Mouse (Mus musculus) E14TG2a.4 (cell line): ENCODE data around the gene Vps39.

Source experiments
- CTCF ChIP-seq: conservative IDR thresholded peaks from 2 replicates; pipeline ENCODE4 v1.5.1; 2014; ENCODE audit warnings: low read length
- NANOG ChIP-seq: IDR thresholded peaks from 2 replicates; pipeline ENCODE4 v1.6.1; 2014; ENCODE audit warnings: borderline replicate concordance, low read length, mixed read lengths
- POU5F1 ChIP-seq: IDR thresholded peaks from 2 replicates; pipeline ENCODE4 v1.6.1; 2014; ENCODE audit warnings: low read length, borderline replicate concordance

DNA sequence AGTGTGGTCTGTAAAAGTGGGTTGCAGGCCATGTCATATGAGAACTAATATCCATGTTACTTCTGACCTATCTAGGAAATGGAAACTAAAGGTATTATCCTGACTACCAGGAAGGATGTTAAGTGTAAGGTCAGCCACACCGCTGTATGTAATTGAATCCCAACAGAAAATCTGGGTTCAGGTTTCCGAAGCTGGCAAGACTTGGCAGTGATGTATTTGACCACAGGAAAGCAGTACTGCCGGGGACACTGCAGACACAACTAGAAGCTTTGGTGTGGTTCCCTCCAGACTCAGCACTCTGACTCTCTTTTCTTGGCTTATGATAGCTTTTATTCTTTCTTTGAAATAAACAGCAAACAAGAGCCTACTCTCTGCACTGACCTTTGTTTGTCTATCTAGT is 13.6 kb upstream of the Vps39 start:
- TF ChIP-seq CTCF (no peak), POU5F1 (no peak), NANOG (no peak)
